Mouse (Mus musculus): ENCODE measurements around the gene Fnip2. TPM values are rescaled to one million over a fixed set of nuclear protein-coding genes. Genes with fewer than 3 reads are reported as not detected.
"Not testable (repeated sequence)": the region's sequence is repeated elsewhere in the genome, so short reads cannot be mapped to it uniquely, and the experiment has no call there.

The Fnip2 gene
- polyA plus RNA-seq, 1 experiment from 2014 or later: 3.3 TPM

DNA sequence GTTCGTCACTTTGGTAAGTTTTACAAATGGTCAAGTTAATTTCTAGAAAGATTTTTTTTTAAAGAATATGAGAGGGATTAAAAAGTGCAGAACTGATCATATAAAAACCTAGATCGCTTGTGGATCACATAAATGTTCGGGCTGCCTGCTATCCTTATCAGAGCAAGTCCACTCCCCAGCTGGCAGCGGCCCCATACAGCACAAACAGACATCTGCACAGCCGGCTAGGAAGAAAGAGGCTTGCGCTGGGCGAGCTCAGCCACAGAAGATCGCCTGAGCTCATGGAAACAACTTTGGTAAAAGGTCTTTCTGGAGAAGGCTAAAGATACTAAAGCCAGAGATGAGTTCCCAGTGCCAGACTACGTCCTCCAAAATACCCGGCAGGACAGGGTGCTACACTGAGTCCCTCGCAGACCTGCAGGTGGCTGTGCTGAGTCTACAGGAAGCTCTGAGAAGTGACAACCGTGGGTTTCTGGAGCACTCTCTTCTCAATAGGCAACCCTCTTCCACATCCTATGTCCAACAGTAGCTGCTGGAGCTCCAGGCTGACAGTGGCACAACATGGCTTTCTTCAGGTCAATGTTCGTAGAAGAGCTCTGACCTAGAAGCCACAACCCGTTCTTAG, 108.8 kb downstream of the Fnip2 start:
- Histone ChIP-seq H3K4me3 (ENCODE audit: low read depth, low read length) (no peak overlapping the region), H3K36me3 (ENCODE audit: control insufficient read depth, insufficient read depth) (peaks cover 40% of the 10 kb centered on the region), H3K27ac (ENCODE audit: low read depth, low read length) (no peak overlapping the region), H3K27me3 (replicated peaks; ENCODE audit: control insufficient read depth, insufficient read depth, low read length) (no peaks in the 10 kb centered on the region), H3K9me3 (ENCODE audit: control insufficient read depth) (no peaks in the 10 kb centered on the region), H3K4me2 (replicated peaks; ENCODE audit: low read depth) (no peak overlapping the region), H3K9ac (ENCODE audit: low read depth, low read length) (no peak overlapping the region), H3K4me1 (replicated peaks; ENCODE audit: control insufficient read depth, insufficient read depth, low read length) (no peaks in the 10 kb centered on the region)
- no peak for TF ChIP-seq CTCF (IDR thresholded peaks at IDR 0.05; ENCODE audit: low read depth)
- no peak for ATAC-seq
- 91% methylated on average over 14 of the region's 14 CpGs for WGBS

DNA sequence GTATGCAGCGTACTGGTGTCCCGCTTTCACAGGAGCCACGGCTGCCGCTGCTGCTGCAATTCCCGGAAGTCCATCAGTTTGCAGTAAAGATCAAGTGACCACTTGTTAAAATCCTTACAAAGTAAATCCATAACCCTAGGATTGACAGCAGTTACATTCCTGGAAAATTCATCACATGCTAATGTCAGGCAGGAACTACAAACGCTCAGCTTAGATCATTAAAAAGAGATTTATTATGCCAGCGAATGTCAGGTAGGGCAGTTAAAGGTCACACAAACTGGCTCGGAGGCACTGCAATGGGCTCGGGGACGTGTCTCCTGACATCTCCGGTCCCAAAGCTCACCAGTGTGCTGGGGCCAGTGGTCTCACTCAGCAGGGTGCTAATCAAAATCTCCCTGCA, 111.8 kb downstream of the Fnip2 start:
- 63% methylated on average over 11 of the region's 11 CpGs for WGBS
- Histone ChIP-seq H3K4me3 (ENCODE audit: low read depth, low read length) (no peak overlapping the region), H3K9ac (ENCODE audit: low read depth, low read length) (no peak overlapping the region), H3K27me3 (replicated peaks; ENCODE audit: control insufficient read depth, insufficient read depth, low read length) (no peaks in the 10 kb centered on the region), H3K4me1 (replicated peaks; ENCODE audit: control insufficient read depth, insufficient read depth, low read length) (no peaks in the 10 kb centered on the region), H3K4me2 (replicated peaks; ENCODE audit: low read depth) (no peak overlapping the region), H3K27ac (ENCODE audit: low read depth, low read length) (no peak overlapping the region), H3K36me3 (ENCODE audit: control insufficient read depth, insufficient read depth) (peaks cover 25% of the 10 kb centered on the region), H3K9me3 (ENCODE audit: control insufficient read depth) (no peaks in the 10 kb centered on the region)
- no peak for ATAC-seq
- TF ChIP-seq CTCF (IDR thresholded peaks at IDR 0.05; ENCODE audit: low read depth): no peak

DNA sequence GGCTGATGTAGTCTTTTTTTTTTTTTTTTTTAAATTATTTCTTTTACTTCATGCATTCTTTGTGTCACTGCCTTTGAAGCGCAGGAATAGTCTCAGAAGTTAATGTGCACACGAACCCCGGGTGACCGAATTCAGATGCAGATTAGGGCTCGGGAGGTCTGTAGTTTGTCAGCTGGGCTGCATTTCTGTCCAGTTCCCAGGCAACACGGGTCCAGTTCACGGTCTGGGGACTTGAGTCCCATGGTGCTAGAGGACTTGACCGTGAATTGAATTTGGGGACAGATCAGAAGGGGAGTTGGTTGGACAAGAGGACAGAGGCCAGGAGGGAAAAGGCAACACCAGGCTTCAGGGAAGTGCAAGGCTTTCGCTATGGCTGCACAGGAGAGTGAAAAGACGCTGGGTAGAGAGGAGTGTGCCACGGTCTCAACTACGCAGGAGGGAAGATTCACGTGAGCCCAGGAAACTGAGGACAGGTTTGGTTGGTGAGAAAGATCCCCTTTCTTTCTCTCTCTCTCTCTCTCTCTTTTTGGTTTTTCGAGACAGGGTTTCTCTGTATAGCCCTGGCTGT, 114.8 kb downstream of the Fnip2 start:
- Histone ChIP-seq H3K9me3 (ENCODE audit: control insufficient read depth) (no peaks in the 10 kb centered on the region), H3K4me3 (ENCODE audit: low read depth, low read length) (no peak overlapping the region), H3K4me1 (replicated peaks; ENCODE audit: control insufficient read depth, insufficient read depth, low read length) (no peaks in the 10 kb centered on the region), H3K27me3 (replicated peaks; ENCODE audit: control insufficient read depth, insufficient read depth, low read length) (no peaks in the 10 kb centered on the region), H3K9ac (ENCODE audit: low read depth, low read length) (no peak overlapping the region), H3K27ac (ENCODE audit: low read depth, low read length) (no peak overlapping the region), H3K36me3 (ENCODE audit: control insufficient read depth, insufficient read depth) (no peaks in the 10 kb centered on the region), H3K4me2 (replicated peaks; ENCODE audit: low read depth) (no peak overlapping the region)
- TF ChIP-seq CTCF (IDR thresholded peaks at IDR 0.05; ENCODE audit: low read depth): no peak
- WGBS: 87% methylated on average over 14 of the region's 14 CpGs
- no peak for ATAC-seq

DNA sequence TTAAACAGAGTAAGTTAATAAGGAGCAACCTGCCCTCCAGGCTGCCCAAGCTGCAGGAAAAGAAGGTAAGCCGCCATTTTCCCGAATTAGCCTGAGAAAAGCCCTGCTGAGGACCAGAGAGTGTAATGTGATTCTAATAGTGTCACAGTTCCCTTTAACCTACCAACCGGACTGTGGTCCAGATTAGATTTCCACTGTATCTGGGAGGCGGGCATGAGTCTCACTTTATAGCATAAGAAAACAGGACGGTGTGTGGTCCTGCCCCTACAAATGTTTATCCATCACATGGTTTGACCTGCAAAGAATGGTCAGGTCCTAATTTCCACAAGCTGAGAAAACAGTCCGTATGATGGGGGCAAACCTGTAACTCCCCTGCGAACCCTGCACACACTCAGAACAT, 118.2 kb downstream of the Fnip2 start:
- Histone ChIP-seq H3K36me3 (ENCODE audit: control insufficient read depth, insufficient read depth) (no peaks in the 10 kb centered on the region), H3K9ac (ENCODE audit: low read depth, low read length) (no peak overlapping the region), H3K4me3 (ENCODE audit: low read depth, low read length) (no peak overlapping the region), H3K4me2 (replicated peaks; ENCODE audit: low read depth) (no peak overlapping the region), H3K4me1 (replicated peaks; ENCODE audit: control insufficient read depth, insufficient read depth, low read length) (no peaks in the 10 kb centered on the region), H3K9me3 (ENCODE audit: control insufficient read depth) (no peaks in the 10 kb centered on the region), H3K27ac (ENCODE audit: low read depth, low read length) (no peak overlapping the region), H3K27me3 (replicated peaks; ENCODE audit: control insufficient read depth, insufficient read depth, low read length) (no peaks in the 10 kb centered on the region)
- 87% methylated on average over 7 of the region's 7 CpGs for WGBS
- no peak for TF ChIP-seq CTCF (IDR thresholded peaks at IDR 0.05; ENCODE audit: low read depth)
- ATAC-seq: no peak

DNA sequence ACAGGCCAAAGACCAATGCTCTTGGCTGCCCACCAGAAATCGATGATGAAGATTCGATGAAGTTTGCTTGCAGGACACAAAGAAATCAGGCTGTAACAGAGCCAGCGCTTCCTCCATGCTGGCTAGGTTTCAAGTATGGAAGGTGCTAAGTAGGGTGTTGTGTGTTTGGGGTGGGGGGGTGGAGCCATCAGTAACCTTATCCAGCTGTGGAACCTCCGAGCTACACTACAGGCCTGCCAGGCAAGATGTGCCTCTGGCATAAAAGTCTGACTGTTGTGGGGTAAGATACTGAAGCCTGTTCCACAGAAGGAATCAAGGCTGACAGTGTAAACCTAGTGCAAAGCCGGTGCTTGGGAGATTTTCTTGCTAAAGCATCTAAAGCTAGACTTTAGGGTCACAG, 119.2 kb downstream of the Fnip2 start:
- H3K4me3 ChIP-seq (ENCODE audit: low read depth, low read length): no peak overlapping the region
- H3K4me2 ChIP-seq (replicated peaks; ENCODE audit: low read depth): no peak overlapping the region
- no peaks in the 10 kb centered on the region for H3K9me3 ChIP-seq (ENCODE audit: control insufficient read depth)
- no peaks in the 10 kb centered on the region for H3K27me3 ChIP-seq (replicated peaks; ENCODE audit: control insufficient read depth, insufficient read depth, low read length)
- TF ChIP-seq CTCF (IDR thresholded peaks at IDR 0.05; ENCODE audit: low read depth): no peak
- ATAC-seq: no peak
- H3K27ac ChIP-seq (ENCODE audit: low read depth, low read length): no peak overlapping the region
- WGBS: 84% methylated on average over 5 of the region's 5 CpGs
- no peaks in the 10 kb centered on the region for H3K4me1 ChIP-seq (replicated peaks; ENCODE audit: control insufficient read depth, insufficient read depth, low read length)
- no peak overlapping the region for H3K9ac ChIP-seq (ENCODE audit: low read depth, low read length)
- H3K36me3 ChIP-seq (ENCODE audit: control insufficient read depth, insufficient read depth): no peaks in the 10 kb centered on the region

DNA sequence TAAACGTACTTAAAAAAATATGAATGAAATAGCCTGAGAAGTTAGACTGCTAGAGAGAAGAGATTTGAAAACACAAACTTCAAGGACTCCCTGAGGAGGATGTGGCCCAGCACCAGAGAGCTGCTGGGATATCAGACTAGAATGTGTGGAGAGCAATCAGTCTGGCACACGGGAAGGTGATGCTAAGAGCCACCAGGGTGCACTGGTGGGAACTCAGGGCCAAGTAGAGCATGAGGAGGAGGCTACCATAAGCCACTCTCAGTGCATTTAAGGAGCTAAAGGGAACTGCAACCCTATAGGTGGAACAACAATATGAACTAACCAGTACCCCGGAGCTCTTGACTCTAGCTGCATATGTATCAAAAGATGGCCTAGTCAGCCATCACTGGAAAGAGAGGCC, 120.9 kb downstream of the Fnip2 start:
- not testable (repeated sequence) for ATAC-seq; H3K27me3 ChIP-seq (replicated peaks; ENCODE audit: control insufficient read depth, insufficient read depth, low read length); H3K4me3 ChIP-seq (ENCODE audit: low read depth, low read length); H3K36me3 ChIP-seq (ENCODE audit: control insufficient read depth, insufficient read depth); H3K9me3 ChIP-seq (ENCODE audit: control insufficient read depth); H3K9ac ChIP-seq (ENCODE audit: low read depth, low read length); H3K4me2 ChIP-seq (replicated peaks; ENCODE audit: low read depth); H3K27ac ChIP-seq (ENCODE audit: low read depth, low read length); H3K4me1 ChIP-seq (replicated peaks; ENCODE audit: control insufficient read depth, insufficient read depth, low read length)
- peak; percentile 10; the same call in 1 of the 2 replicates for TF ChIP-seq CTCF (IDR thresholded peaks at IDR 0.05; ENCODE audit: low read depth)
- 87% methylated on average over 3 of the region's 3 CpGs for WGBS

All from intestine, postnatal 0 days (tissue).